Mouse (Mus musculus) heart, adult 9 months (tissue): ENCODE measurements around the gene Hikeshi.

Experiments
- DNase-seq, 2 experiments: peaks; one replicate each; pipeline ENCODE4 v3.0.0; 2022; ENCODE audit warnings: low spot score in 2 of 2

The Hikeshi gene

GRCm38 (mm10) chr7:89913432-89914158 is 27.4 kb downstream of the Hikeshi start:
- DNase-seq, result no peak

- DNase-seq, result no peak
These were observed 28.6 kb downstream of the Hikeshi start for GRCm38 (mm10) chr7:89912356-89912755.

DNA sequence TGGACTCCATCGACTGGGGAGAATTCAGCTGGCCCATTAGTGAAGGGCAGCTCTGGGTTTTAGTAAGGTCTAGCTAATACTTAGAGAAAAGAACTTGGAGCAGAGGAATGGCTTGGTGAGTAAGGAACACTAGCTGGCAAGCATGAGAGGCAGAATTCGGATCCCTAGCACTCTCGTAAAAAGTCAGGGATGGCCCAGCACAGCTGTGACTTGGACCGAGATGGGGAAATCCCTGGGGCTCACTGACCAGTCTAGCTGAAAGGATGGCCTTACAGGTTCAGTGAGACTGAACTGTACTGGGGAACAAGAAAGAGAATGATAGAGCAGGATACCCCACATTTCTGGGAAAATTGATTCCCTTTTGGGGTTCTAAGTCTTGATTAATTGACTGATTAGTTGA is 31.3 kb downstream of the Hikeshi start:
- DNase-seq, result no peak

DNA sequence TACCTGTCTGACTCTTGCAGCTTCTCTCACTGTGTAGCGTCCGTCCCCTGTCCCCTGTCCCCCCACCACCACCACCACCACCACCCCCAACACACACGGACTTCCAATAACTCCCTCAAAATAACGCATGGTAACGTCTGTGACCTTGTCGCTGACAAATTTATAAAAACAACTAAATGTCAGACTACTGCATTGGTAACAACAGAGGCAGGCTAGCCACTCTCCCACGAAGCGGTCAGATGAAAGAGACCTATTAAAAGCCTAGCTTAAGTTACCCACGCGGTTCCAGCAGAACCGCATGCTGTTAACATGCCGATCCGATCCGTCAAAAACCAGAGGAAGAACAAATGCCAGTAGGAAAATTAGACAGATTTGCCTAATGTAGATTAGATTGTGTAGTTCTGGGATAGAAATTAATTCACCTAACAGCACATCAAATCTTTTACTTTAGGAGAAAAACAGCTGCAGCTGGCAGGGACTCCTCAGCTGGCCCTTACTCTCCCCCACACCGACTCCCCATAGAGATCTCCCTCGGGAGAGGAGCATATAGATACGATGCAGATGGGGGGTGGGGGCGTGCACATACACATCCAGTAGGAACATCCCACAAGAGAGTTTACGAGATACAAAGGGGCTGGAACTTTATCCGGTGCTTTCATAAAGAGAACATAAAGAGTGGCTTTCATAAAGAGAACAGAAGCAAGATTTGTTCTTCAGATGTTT is 31.9 kb downstream of the Hikeshi start:
- DNase-seq, result no peak

DNA sequence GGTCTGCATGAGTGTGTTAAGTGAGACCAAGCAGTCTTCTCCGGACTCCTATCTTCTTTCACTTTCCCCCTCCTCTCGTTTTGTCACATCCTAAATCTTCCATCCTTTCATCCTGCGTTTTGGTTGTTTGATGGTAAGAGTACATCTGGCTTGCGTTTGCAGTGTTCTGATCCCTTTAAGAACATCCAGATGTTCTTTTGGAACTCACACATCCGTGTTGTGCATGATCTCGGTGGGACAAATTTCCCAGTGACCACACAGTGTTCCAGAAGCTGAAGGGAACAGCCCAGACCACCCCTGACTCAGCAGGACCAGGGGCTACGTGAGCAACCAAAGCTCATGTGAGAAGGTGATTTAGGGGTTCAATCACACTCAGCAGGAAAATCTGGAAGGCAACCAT is 32.6 kb downstream of the Hikeshi start:
- peak in 1 of 2 experiments; percentile 6 for DNase-seq

GRCm38 (mm10) chr7:89907950-89908349 is 33.1 kb downstream of the Hikeshi start:
- peak; percentile 31 to 59 for DNase-seq

DNA sequence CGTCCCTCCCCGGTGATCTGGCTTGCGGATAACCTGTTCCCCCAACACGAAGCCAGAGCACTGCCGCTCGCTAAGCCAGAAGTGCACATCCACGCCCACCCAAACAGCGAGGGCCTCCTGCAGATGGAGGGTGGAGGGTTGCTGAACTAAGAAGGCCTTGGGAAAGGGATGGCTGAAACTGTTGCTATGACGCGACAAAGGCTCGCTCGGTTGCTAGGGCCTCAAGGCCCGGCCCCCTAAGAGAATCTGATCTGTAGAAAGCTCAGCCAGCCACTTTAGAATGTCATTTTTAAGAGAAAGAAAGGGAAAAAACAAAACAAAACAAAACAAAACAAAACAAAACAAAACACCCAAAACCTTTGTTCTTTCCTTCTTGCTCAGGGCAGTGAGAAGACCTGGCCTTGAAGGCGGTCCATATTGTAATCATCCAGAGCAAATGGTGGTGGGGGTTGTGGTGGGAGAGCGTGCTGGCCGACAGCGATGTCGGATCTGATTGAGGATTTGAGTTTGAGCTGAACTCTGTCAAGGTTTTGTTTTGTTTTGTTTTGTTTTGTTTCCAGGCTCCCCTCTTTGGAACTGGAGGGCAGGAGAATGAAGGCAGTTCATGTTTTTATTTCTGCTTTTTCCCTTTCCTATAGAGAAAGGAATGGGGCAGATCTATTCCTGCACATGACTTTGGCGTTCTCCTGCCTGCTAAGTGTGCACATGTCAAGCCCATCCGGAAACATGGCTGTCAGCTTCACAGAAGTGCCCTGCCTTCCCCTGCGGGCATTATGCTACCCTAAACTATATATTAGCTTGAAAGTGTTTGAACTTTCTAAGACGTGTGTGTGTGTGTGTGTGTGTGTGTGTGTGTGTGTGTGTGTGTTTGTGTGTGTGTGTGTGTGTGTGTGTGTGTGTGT is 37.3 kb downstream of the Hikeshi start, which contains the start of gene Ccdc81:
Gene Ccdc81, minus strand, starts transcription at position 188 of the 902 bp plus-strand sequence.
- no peak for DNase-seq

DNA sequence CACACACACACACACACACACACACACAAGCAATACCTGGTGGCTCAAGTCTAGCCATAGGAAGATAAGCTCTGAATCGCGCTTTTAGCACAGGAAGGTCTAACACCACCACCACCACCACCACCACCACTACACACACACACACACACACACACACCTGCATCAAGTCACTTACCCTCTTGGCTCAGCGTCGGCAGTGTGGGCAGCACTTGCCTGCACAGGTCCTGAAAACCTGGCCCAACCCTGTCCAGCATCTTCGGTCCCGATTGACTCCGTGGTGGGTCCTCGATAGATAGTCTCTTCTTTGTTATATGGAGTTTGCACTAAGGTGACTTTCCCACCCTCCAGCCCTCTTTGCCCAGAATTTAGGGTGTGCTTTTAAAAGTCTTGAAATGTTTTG is 38.0 kb downstream of the Hikeshi start:
- no peak for DNase-seq

GRCm38 (mm10) chr7:89891856-89892255 is 49.1 kb downstream of the Hikeshi start:
- no peak for DNase-seq

DNA sequence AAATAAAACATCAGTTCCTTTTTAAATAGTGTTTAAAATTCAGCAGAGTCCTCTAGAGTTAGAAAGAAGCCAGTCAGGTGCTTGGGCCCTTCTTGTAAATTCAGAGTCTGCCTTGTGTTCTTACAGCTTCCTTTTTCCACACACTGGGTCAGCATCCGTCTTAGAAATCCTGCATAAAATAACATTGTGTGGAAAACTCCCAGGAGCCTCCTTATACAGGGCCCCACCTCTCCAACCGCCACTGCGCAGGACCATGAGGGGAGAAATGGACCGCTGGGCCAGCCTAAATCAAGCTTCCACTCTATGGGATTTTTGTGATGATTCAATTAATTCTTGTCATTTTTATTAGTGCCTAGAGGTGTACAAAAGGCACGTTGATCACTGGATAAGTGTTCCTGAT is 49.6 kb downstream of the Hikeshi start:
- no peak for DNase-seq

DNA sequence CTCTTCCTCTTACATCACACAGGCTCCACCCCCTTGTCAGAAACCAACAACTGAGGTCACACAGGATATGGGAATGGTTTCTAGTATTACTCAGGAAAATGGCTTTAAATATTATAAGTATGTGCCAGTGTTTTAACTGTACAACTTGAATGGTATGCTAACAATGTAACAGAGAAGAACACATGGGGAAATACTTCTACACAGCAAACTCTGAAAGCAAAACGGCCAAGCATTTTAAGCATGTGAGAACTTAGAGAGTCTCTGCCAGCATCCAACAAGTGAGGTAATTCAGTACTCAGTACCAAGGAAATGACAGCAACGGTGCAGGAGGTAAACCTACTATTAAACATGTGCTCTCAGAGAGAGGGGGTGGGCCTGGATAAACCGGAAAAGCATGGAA is 56.5 kb downstream of the Hikeshi start:
- DNase-seq, result no peak

GRCm38 (mm10) chr7:89879686-89880085 is 61.3 kb downstream of the Hikeshi start:
- peak in 1 of 2 experiments; percentile 7 for DNase-seq
